Mouse (Mus musculus): ENCODE measurements around the gene Mrps35. TPM values are rescaled to one million over a fixed set of nuclear protein-coding genes. Genes with fewer than 3 reads are reported as not detected.

Mrps35 gene
- polyA plus RNA-seq, 1 experiment from 2014 or later = 95.7 TPM

DNA sequence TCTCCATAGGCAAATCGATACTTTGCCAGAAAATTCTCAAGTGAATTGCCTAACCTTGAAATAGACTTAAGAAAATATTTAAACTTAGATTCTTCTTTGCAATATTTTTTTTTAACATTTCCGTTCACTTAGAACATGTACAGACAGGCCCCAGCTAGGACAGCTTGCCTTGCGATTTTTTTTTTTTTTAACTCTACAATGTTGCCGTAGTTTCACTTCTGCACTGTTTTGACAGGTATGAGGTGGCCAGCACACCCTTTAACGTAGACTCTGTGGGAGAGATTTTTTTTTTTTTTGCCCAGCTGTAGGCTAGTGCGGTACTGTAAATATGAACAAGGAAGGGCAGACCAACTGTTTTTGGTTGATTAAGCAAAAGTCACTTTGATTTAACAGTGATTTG lies 32.2 kb upstream of the Mrps35 start:
- Histone ChIP-seq H3K4me3 (ENCODE audit: low read length) (no peak overlapping the region), H3K9me3 (ENCODE audit: control insufficient read depth, low read length) (no peaks in the 10 kb centered on the region), H3K27ac (ENCODE audit: low read length) (no peak overlapping the region), H3K27me3 (ENCODE audit: control insufficient read depth, insufficient read depth, low read depth, low read length) (no peaks in the 10 kb centered on the region), H3K4me1 (replicated peaks; ENCODE audit: control insufficient read depth, insufficient read depth, low read length) (no peaks in the 10 kb centered on the region), H3K9ac (ENCODE audit: low read length) (no peak overlapping the region), H3K4me2 (ENCODE audit: low read depth, low read length) (no peak overlapping the region), H3K36me3 (ENCODE audit: control insufficient read depth, insufficient read depth, low read length) (peaks cover 10% of the 10 kb centered on the region)
- 75% methylated on average over 6 of the region's 6 CpGs for WGBS
- ATAC-seq (ENCODE audit: low read depth) = no peak

- Histone ChIP-seq H3K4me2 (ENCODE audit: low read depth, low read length) (no peak overlapping the region), H3K36me3 (ENCODE audit: control insufficient read depth, insufficient read depth, low read length) (peaks cover 10% of the 10 kb centered on the region), H3K9ac (ENCODE audit: low read length) (no peak overlapping the region), H3K9me3 (ENCODE audit: control insufficient read depth, low read length) (no peaks in the 10 kb centered on the region), H3K27me3 (ENCODE audit: control insufficient read depth, insufficient read depth, low read depth, low read length) (no peaks in the 10 kb centered on the region), H3K4me1 (replicated peaks; ENCODE audit: control insufficient read depth, insufficient read depth, low read length) (no peaks in the 10 kb centered on the region), H3K27ac (ENCODE audit: low read length) (no peak overlapping the region), H3K4me3 (ENCODE audit: low read length) (no peak overlapping the region)
- ATAC-seq (ENCODE audit: low read depth) = no peak
- WGBS = 75% methylated on average over 15 of the region's 15 CpGs
Observed at GRCm38 (mm10) chr6:147010811-147011520, 31.6 kb upstream of the Mrps35 start.

GRCm38 (mm10) chr6:147011555-147011954 lies 31.0 kb upstream of the Mrps35 start:
- H3K4me1 ChIP-seq (replicated peaks; ENCODE audit: control insufficient read depth, insufficient read depth, low read length) = no peaks in the 10 kb centered on the region
- no peaks in the 10 kb centered on the region for H3K9me3 ChIP-seq (ENCODE audit: control insufficient read depth, low read length)
- H3K27ac ChIP-seq (ENCODE audit: low read length) = no peak overlapping the region
- H3K4me3 ChIP-seq (ENCODE audit: low read length) = no peak overlapping the region
- no peak overlapping the region for H3K9ac ChIP-seq (ENCODE audit: low read length)
- H3K36me3 ChIP-seq (ENCODE audit: control insufficient read depth, insufficient read depth, low read length) = peaks cover 8% of the 10 kb centered on the region
- H3K27me3 ChIP-seq (ENCODE audit: control insufficient read depth, insufficient read depth, low read depth, low read length) = no peaks in the 10 kb centered on the region
- H3K4me2 ChIP-seq (ENCODE audit: low read depth, low read length) = no peak overlapping the region
- ATAC-seq (ENCODE audit: low read depth) = no peak
- 67% methylated on average over 6 of the region's 6 CpGs for WGBS

- peaks cover 7% of the 10 kb centered on the region for H3K36me3 ChIP-seq (ENCODE audit: control insufficient read depth, insufficient read depth, low read length)
- H3K27ac ChIP-seq (ENCODE audit: low read length) = no peak overlapping the region
Observed at GRCm38 (mm10) chr6:147011977-147012376, 30.6 kb upstream of the Mrps35 start.

DNA sequence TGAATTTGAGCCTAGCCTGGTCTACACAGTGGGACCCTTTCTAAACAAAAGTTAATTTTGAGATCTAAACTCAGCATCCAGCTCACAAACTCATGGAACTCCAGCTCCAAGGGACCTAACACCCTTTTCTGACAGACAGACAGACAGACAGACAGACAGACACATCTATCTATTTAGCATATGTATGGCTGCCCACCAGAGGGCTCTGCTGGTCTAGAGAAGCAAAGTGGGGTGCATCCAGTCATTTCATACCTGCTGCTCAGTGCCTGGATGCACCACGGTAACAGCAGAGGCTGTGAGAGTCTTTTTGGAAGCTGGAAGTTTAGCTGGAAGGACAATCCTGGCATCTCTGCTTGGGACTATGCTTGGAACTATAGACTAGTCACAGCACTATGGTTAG lies 29.0 kb upstream of the Mrps35 start:
- Histone ChIP-seq H3K27me3 (ENCODE audit: control insufficient read depth, insufficient read depth, low read depth, low read length) (no peaks in the 10 kb centered on the region), H3K4me3 (ENCODE audit: low read length) (no peak overlapping the region), H3K9ac (ENCODE audit: low read length) (no peak overlapping the region), H3K36me3 (ENCODE audit: control insufficient read depth, insufficient read depth, low read length) (peaks cover 4% of the 10 kb centered on the region), H3K4me1 (replicated peaks; ENCODE audit: control insufficient read depth, insufficient read depth, low read length) (no peaks in the 10 kb centered on the region), H3K9me3 (ENCODE audit: control insufficient read depth, low read length) (no peaks in the 10 kb centered on the region), H3K4me2 (ENCODE audit: low read depth, low read length) (no peak overlapping the region), H3K27ac (ENCODE audit: low read length) (no peak overlapping the region)
- ATAC-seq (ENCODE audit: low read depth) = no peak
- WGBS = 77% methylated on average over 1 of the region's 1 CpGs

More at GRCm38 (mm10) chr6:147011977-147012376, 30.6 kb upstream of the Mrps35 start:
- Histone ChIP-seq H3K9ac (ENCODE audit: low read length) (no peak overlapping the region), H3K4me2 (ENCODE audit: low read depth, low read length) (no peak overlapping the region), H3K4me1 (replicated peaks; ENCODE audit: control insufficient read depth, insufficient read depth, low read length) (no peaks in the 10 kb centered on the region), H3K27me3 (ENCODE audit: control insufficient read depth, insufficient read depth, low read depth, low read length) (no peaks in the 10 kb centered on the region), H3K9me3 (ENCODE audit: control insufficient read depth, low read length) (no peaks in the 10 kb centered on the region), H3K4me3 (ENCODE audit: low read length) (no peak overlapping the region)
- WGBS = 60% methylated on average over 6 of the region's 6 CpGs
- ATAC-seq (ENCODE audit: low read depth) = no peak

GRCm38 (mm10) chr6:147017906-147018305 lies 24.7 kb upstream of the Mrps35 start:
- no peak overlapping the region for H3K9ac ChIP-seq (ENCODE audit: low read length)
- no peak overlapping the region for H3K4me3 ChIP-seq (ENCODE audit: low read length)
- H3K4me2 ChIP-seq (ENCODE audit: low read depth, low read length) = no peak overlapping the region
- H3K36me3 ChIP-seq (ENCODE audit: control insufficient read depth, insufficient read depth, low read length) = peaks cover 13% of the 10 kb centered on the region
- ATAC-seq (ENCODE audit: low read depth) = no peak
- no peaks in the 10 kb centered on the region for H3K27me3 ChIP-seq (ENCODE audit: control insufficient read depth, insufficient read depth, low read depth, low read length)
- no peaks in the 10 kb centered on the region for H3K9me3 ChIP-seq (ENCODE audit: control insufficient read depth, low read length)
- 84% methylated on average over 4 of the region's 4 CpGs for whole genome bisulfite sequencing
- H3K27ac ChIP-seq (ENCODE audit: low read length) = no peak overlapping the region
- H3K4me1 ChIP-seq (replicated peaks; ENCODE audit: control insufficient read depth, insufficient read depth, low read length) = no peaks in the 10 kb centered on the region

DNA sequence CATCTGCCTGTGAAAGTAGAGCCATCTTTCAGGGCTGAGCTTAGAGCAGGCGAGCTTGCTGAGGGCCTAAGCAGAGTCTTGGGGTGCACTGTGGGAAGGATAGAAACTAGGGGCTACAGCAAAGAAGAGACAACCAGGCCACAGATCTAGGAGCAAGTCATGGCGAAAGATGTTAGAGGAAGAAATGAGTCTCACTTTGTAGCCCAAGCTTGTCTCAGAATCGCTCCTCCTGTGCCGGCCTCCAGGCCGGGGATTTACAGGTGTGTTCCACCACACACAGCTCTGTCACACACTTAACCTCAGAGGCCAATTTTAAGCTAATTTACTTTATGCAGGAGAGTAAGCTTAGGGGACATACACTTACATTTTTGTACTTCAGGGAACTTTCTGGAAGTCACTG lies 24.2 kb upstream of the Mrps35 start:
- H3K27me3 ChIP-seq (ENCODE audit: control insufficient read depth, insufficient read depth, low read depth, low read length) = no peaks in the 10 kb centered on the region
- no peak overlapping the region for H3K27ac ChIP-seq (ENCODE audit: low read length)
- 93% methylated on average over 5 of the region's 5 CpGs for WGBS

GRCm38 (mm10) chr6:147021181-147021580 lies 21.4 kb upstream of the Mrps35 start:
- H3K9me3 ChIP-seq (ENCODE audit: control insufficient read depth, low read length) = no peaks in the 10 kb centered on the region
- H3K4me1 ChIP-seq (replicated peaks; ENCODE audit: control insufficient read depth, insufficient read depth, low read length) = no peaks in the 10 kb centered on the region
- peaks cover 17% of the 10 kb centered on the region for H3K36me3 ChIP-seq (ENCODE audit: control insufficient read depth, insufficient read depth, low read length)
- no peak for ATAC-seq (ENCODE audit: low read depth)
- no peaks in the 10 kb centered on the region for H3K27me3 ChIP-seq (ENCODE audit: control insufficient read depth, insufficient read depth, low read depth, low read length)
- no peak overlapping the region for H3K4me2 ChIP-seq (ENCODE audit: low read depth, low read length)
- 94% methylated on average over 5 of the region's 5 CpGs for WGBS
- no peak overlapping the region for H3K27ac ChIP-seq (ENCODE audit: low read length)
- H3K9ac ChIP-seq (ENCODE audit: low read length) = no peak overlapping the region
- no peak overlapping the region for H3K4me3 ChIP-seq (ENCODE audit: low read length)

More for the DNA sequence above, 24.2 kb upstream of the Mrps35 start:
- Histone ChIP-seq H3K4me3 (ENCODE audit: low read length) (no peak overlapping the region), H3K4me2 (ENCODE audit: low read depth, low read length) (no peak overlapping the region), H3K9me3 (ENCODE audit: control insufficient read depth, low read length) (no peaks in the 10 kb centered on the region), H3K9ac (ENCODE audit: low read length) (no peak overlapping the region), H3K36me3 (ENCODE audit: control insufficient read depth, insufficient read depth, low read length) (peaks cover 13% of the 10 kb centered on the region), H3K4me1 (replicated peaks; ENCODE audit: control insufficient read depth, insufficient read depth, low read length) (no peaks in the 10 kb centered on the region)
- no peak for ATAC-seq (ENCODE audit: low read depth)

DNA sequence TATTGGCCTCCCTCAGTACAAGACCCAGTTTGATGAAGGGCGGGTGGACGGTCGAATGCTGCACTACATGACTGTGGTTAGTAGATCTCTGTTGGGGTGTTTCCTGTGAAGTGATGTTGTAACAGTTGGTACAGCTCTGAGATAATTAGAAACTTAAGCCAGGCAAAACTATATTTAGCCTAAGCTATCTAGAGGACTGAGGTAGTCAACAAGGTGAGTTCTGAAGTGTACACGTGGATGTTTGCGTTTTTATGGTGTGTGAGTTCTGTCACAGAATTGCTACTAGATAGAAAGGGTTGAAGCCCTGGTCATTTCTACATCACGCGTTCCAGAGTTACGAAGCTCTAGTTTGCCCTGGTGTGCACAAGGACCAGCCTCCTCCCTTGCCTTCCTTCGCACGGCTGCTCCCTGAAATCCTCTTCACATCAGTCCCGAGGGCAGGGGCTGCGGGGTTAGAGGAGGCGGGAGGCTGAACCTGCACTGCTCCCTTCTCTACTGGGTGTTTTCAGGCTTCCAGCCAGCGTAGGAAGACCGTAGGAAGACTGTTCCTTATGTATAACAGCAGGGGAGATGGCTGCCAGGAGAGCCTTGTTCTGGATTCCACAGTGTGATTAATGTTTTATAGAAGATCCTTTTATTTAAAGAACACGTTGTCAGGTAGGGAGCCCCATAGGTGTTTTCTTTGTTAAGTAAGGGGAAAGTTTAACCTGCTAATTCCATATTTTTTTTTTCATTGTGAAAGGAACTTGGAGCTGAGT lies 20.0 kb upstream of the Mrps35 start:
- Histone ChIP-seq H3K27me3 (ENCODE audit: control insufficient read depth, insufficient read depth, low read depth, low read length) (no peaks in the 10 kb centered on the region), H3K4me3 (ENCODE audit: low read length) (no peak overlapping the region), H3K4me2 (ENCODE audit: low read depth, low read length) (no peak overlapping the region), H3K27ac (ENCODE audit: low read length) (no peak overlapping the region), H3K36me3 (ENCODE audit: control insufficient read depth, insufficient read depth, low read length) (peaks cover 20% of the 10 kb centered on the region), H3K4me1 (replicated peaks; ENCODE audit: control insufficient read depth, insufficient read depth, low read length) (no peaks in the 10 kb centered on the region), H3K9ac (ENCODE audit: low read length) (no peak overlapping the region), H3K9me3 (ENCODE audit: control insufficient read depth, low read length) (no peaks in the 10 kb centered on the region)
- 85% methylated on average over 16 of the region's 16 CpGs for WGBS
- ATAC-seq (ENCODE audit: low read depth) = no peak

All from lung, embryonic 16.5 days (tissue).